In the genomic region with DNA sequence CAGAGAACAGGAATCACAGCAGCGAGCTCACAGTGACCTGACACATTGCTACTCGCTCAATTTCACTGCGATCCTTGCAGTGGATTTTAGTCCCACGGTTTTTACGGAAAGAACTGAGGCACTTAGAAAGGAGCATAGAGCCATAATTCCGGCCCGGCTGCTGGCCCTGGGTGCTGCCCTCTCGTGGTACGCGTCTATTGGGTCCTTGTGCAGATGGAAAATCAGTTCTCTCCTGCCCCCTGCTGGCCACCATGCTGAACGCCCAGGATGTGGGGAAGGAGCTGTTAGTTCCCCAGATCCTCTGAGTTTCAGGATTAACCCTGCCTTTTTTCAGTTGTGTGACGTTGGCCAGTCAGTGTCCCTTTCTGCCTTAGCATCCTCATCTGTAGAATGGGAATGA, we compare ENCODE assay signal across 8 mouse cellular contexts. TPM values are rescaled to one million over a fixed set of nuclear protein-coding genes. Genes with fewer than 3 reads are reported as not detected.
A peak's percentile ranks its signal among the peaks of the same experiment; 100 is the strongest.
DNase-seq lines count a peak whose midpoint lies in the region; ATAC-seq lines count a peak whose summit lies in the region.

No protein-coding gene starts in this region.

- peaks cover 27% of the 10 kb centered on the region for H3K27me3 ChIP-seq in hindbrain, embryonic 11.5 days (ENCODE audit: control insufficient read depth, insufficient read depth, low read length)

- peak; percentile 97 for DNase-seq in NIH3T3 (ENCODE audit: low read depth)
- DNase-seq in cerebellum, adult 9-10 months = peak; percentile 93
- peak; percentile 94 for DNase-seq in hindbrain, embryonic 11.5 days (ENCODE audit: low spot score)
- peak; percentile 96 to 97 for DNase-seq in layer of hippocampus, postnatal 10 days (ENCODE audit: low spot score in 2 of 2)
- peak; percentile 95 for DNase-seq in lung, postnatal 10 days
- peak; percentile 91 for DNase-seq in ovary, postnatal 14 days (ENCODE audit: low spot score)
- DNase-seq in thymus, postnatal 10 days (ENCODE audit: low spot score in 2 of 2) = peak; percentile 76 to 95

- no peak overlapping the region for H3K9ac ChIP-seq in hindbrain, embryonic 11.5 days (ENCODE audit: low read depth, low read length)

- no peaks in the 10 kb centered on the region for H3K9me3 ChIP-seq in hindbrain, embryonic 11.5 days (ENCODE audit: control insufficient read depth, low read length)

- no peak overlapping the region for H3K4me2 ChIP-seq in hindbrain, embryonic 11.5 days (replicated peaks; ENCODE audit: low read depth, low read length)

- peak; percentile 60 for ATAC-seq in frontal cortex, adult (ENCODE audit: low TSS enrichment)
- ATAC-seq in hindbrain, embryonic 11.5 days (ENCODE audit: low FRiP score) = peak; percentile 49

- WGBS in hindbrain, embryonic 11.5 days = 6% methylated on average over 12 of the region's 12 CpGs

- H3K4me3 ChIP-seq in hindbrain, embryonic 11.5 days (ENCODE audit: low read depth, low read length) = no peak overlapping the region

- peaks cover 9% of the 10 kb centered on the region for H3K4me1 ChIP-seq in hindbrain, embryonic 11.5 days (replicated peaks; ENCODE audit: control insufficient read depth, insufficient read depth, low read length)

- H3K27ac ChIP-seq in hindbrain, embryonic 11.5 days (ENCODE audit: low read depth, low read length) = no peak overlapping the region

- no peaks in the 10 kb centered on the region for H3K36me3 ChIP-seq in hindbrain, embryonic 11.5 days (ENCODE audit: control insufficient read depth, insufficient read depth, low read length)

RNA-seq across cellular contexts. Expression of gene Cyth2, which starts 13.0 kb away (rescaled TPM):
- 211 and 248 TPM in 2 replicates for polyA plus RNA-seq in hindbrain, embryonic 11.5 days (2014; fragmentation: Nextera tagmentation; extraction: Ambion mirVana)
- 100 to 1,000 TPM; 180 to 184 TPM for total RNA-seq in layer of hippocampus, postnatal 10 days (2021)

RNA-seq across cellular contexts. Expression of gene Sult2b1, which starts 16.9 kb away (rescaled TPM):
- polyA plus RNA-seq in hindbrain, embryonic 11.5 days (2014; fragmentation: Nextera tagmentation; extraction: Ambion mirVana) = 1.4 and 1.9 TPM in 2 replicates
- 10 to 100 TPM; 11.8 to 12.0 TPM for total RNA-seq in layer of hippocampus, postnatal 10 days (2021)

RNA-seq across cellular contexts. Expression of gene Lmtk3, which starts 17.8 kb away (rescaled TPM):
- polyA plus RNA-seq in hindbrain, embryonic 11.5 days (2014; fragmentation: Nextera tagmentation; extraction: Ambion mirVana) = 6.3 and 9.1 TPM in 2 replicates
- total RNA-seq in layer of hippocampus, postnatal 10 days (2021) = 100 to 1,000 TPM; 298 to 311 TPM

RNA-seq across cellular contexts. Expression of gene Kcnj14, which starts 23.2 kb away (rescaled TPM):
- polyA plus RNA-seq in hindbrain, embryonic 11.5 days (2014; fragmentation: Nextera tagmentation; extraction: Ambion mirVana) = 0.48 and 0.57 TPM in 2 replicates
- 1 to 10 TPM; 2.0 to 2.6 TPM for total RNA-seq in layer of hippocampus, postnatal 10 days (2021)

RNA-seq across cellular contexts. Expression of gene Grwd1, which starts 29.4 kb away (rescaled TPM):
- 56.7 and 66.0 TPM in 2 replicates for polyA plus RNA-seq in hindbrain, embryonic 11.5 days (2014; fragmentation: Nextera tagmentation; extraction: Ambion mirVana)
- 10 to 100 TPM; 27.0 to 27.3 TPM for total RNA-seq in layer of hippocampus, postnatal 10 days (2021)
